Mouse (Mus musculus) midbrain, embryonic 10.5 days (tissue): ENCODE data around the gene Ccdc8. TPM values are rescaled to one million over a fixed set of nuclear protein-coding genes. Genes with fewer than 3 reads are reported as not detected.
"Not testable (repeated sequence)": the region's sequence is repeated elsewhere in the genome, so short reads cannot be mapped to it uniquely, and the experiment has no call there.

Experiments
- DNase-seq: peaks from one replicate; pipeline ENCODE4 v3.0.0-alpha.2; 2017; ENCODE audit warnings: low spot score
- H3K27ac ChIP-seq: fragments of 300-500 bp; sonication (generic); replicated peaks from 2 replicates; pipeline ENCODE4 v1.5.1; 2016; ENCODE audit warnings: mild to moderate bottlenecking
- H3K27me3 ChIP-seq: fragments of 300-500 bp; sonication (generic); 2 replicates; pipeline ENCODE4 v1.6.1; 2016; ENCODE audit warnings: low read depth, mild to moderate bottlenecking; ENCODE audit not compliant: poor library complexity, severe bottlenecking
- H3K36me3 ChIP-seq: fragments of 300-500 bp; sonication (generic); 2 replicates; pipeline ENCODE4 v1.6.1; 2016; ENCODE audit warnings: mild to moderate bottlenecking, moderate library complexity
- H3K4me1 ChIP-seq: fragments of 300-500 bp; sonication (generic); 2 replicates; pipeline ENCODE4 v1.6.1; 2016
- H3K4me3 ChIP-seq: fragments of 300-500 bp; sonication (generic); 2 replicates; pipeline ENCODE4 v1.5.1; 2016; ENCODE audit warnings: mild to moderate bottlenecking, moderate library complexity
- H3K9me3 ChIP-seq: fragments of 300-500 bp; sonication (generic); replicated peaks from 2 replicates; pipeline ENCODE4 v1.6.1; 2016; ENCODE audit warnings: mild to moderate bottlenecking
- WGBS: fragments of 180-500 bp; shearing (Covaris S2); methylation state at CpG from one replicate; pipeline ENCODE4 v1.1.7; 2016; 5-methylcytosine and 5-hydroxymethylcytosine counted together
- polyA plus RNA-seq: library from polyadenylated mRNA; unstranded; fragments of >200 nt; fragmentation: Nextera tagmentation; extraction: Ambion mirVana; gene quantifications from 2 replicates; pipeline ENCODE4 v1.2.1, GENCODE M21; 2016

The Ccdc8 gene
- polyA plus RNA-seq, 1 experiment from 2014 or later, result 9.0 TPM

DNA sequence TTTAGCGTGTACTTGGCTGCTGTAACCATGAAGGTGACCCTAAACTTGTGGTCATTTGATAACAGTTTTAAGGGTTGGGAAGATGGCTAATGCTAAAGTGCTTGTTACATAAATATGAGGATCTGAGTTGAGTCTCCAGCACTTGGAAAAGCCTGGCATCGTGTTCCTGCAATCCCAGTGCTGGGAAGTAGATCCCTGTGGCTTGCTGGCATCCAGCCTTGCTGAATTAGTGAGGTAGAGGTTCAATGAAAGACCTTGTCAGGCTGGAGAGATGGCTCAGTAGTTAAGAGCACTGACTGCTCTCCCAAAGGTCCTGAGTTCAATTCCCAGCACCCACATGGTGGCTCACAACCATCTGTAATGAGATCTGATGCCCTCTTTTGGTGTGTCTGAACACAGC is 38.7 kb upstream of the Ccdc8 start:
- not testable (repeated sequence) for DNase-seq, H3K9me3 ChIP-seq, H3K36me3 ChIP-seq, H3K27ac ChIP-seq, H3K4me3 ChIP-seq
- Histone ChIP-seq H3K27me3 (peaks cover 31% of the 10 kb centered on the region), H3K4me1 (peaks cover 35% of the 10 kb centered on the region)
- WGBS, result 71% methylated on average over 2 of the region's 2 CpGs

- Histone ChIP-seq H3K27ac (no peak overlapping the region), H3K4me3 (no peak overlapping the region), H3K36me3 (no peaks in the 10 kb centered on the region; the same call in 1 of the 2 replicates), H3K27me3 (peaks cover 11% of the 10 kb centered on the region), H3K9me3 (peaks cover 7% of the 10 kb centered on the region; the same call in 1 of the 2 replicates), H3K4me1 (peaks cover 40% of the 10 kb centered on the region)
- no peak for DNase-seq
- 90% methylated on average over 4 of the region's 4 CpGs for WGBS
Measured at GRCm38 (mm10) chr7:16955712-16956111, 36.8 kb upstream of the Ccdc8 start.

DNA sequence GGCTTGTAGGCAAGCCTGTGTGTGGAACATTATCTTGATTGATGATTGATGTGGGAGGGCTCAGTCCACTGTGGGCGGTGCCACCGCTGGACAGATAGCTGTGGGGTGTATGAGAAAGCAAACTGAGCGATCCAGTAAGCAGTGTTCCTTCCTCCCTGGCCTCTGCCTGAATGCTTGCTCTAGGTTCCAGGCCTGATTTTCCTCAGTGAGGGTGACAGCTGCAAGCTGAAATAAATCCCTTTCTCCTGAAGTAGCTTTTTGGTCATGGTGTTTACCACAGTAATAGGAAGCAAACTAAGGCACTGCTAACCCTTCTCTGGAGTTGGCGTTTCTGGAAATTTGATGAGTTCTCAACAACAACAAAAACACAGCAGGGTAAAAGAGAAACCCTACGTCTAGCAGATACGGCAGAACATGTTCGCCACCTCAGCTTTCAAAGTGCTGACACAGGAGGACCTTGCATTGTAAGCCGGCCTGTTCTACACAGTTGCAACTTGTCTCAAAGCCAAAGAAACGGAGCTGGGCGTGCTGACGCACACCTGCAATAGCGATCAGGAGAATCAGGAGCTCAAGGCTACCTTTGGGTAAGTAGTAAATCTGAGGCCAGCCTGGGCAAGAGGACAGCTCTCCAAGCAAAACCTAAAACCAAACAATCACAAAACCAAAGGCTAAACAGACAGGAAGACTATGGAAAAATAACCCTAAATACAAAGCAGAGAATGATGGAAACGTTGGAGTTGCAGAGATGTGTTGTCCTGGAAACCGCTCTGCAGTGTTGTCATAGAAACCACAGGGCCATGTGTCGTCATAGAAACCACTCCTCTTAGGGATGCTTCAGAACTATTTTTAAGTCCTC is 35.9 kb upstream of the Ccdc8 start:
- Histone ChIP-seq H3K4me3 (no peak overlapping the region), H3K36me3 (peaks cover 7% of the 10 kb centered on the region; the same call in 1 of the 2 replicates), H3K9me3 (peaks cover 7% of the 10 kb centered on the region; the same call in 1 of the 2 replicates), H3K27me3 (peaks cover 9% of the 10 kb centered on the region; the same call in 1 of the 2 replicates), H3K4me1 (peaks cover 43% of the 10 kb centered on the region), H3K27ac (peak overlapping the region; percentile 61)
- peak; percentile 40 for DNase-seq
- WGBS, result 66% methylated on average over 15 of the region's 15 CpGs

DNA sequence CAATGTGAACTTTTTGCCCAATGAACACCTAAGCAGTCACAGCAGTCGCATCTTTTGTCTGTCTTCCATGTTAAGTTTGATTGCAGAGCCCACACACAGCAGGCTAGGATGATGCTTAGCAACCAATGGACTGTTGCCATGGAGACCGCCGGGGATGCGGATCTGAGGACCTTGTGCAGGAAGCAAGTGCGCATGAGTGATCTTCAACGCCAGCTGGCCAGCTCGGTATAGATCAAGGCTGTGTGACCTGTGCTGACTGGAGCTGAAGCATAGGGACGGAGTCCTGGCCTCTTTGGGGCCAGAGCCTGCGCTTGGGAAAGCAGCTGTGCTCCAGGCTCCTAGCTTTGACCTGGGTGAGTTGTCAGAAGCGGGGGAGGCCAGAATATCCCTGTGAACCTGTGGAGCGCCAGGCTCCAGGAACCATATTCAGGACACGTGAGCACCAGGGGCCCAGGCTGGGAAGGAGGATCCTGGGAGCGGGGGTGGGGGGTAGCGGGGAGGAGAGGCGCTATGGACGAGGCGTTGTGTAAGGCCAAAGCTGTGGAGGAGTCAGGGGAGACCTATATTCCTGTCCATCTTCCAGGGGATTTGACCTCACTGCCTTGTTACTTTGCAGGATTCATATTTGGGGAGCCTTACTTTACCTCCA is 32.8 kb upstream of the Ccdc8 start, which contains the start of gene Pnmal1:
TSS of gene Pnmal1 (plus strand) at position 141 of the 649 bp plus-strand sequence.
- DNase-seq, result peak; percentile 97
- Histone ChIP-seq H3K4me1 (peaks cover 44% of the 10 kb centered on the region), H3K27me3 (no peaks in the 10 kb centered on the region), H3K36me3 (peaks cover 17% of the 10 kb centered on the region), H3K27ac (peak within 1 kb of the TSS; percentile 93), H3K9me3 (peaks cover 7% of the 10 kb centered on the region; the same call in 1 of the 2 replicates), H3K4me3 (peak within 1 kb of the TSS; percentile 51)
- WGBS, result 16% methylated on average over 17 of the region's 17 CpGs

- Histone ChIP-seq H3K4me3 (no peak overlapping the region), H3K27ac (peak overlapping the region; percentile 93; the same call in 1 of the 2 replicates), H3K4me1 (peaks cover 39% of the 10 kb centered on the region), H3K27me3 (no peaks in the 10 kb centered on the region), H3K9me3 (no peaks in the 10 kb centered on the region), H3K36me3 (peaks cover 17% of the 10 kb centered on the region)
- 83% methylated on average over 5 of the region's 5 CpGs for WGBS
- DNase-seq, result no peak
Measured at GRCm38 (mm10) chr7:16961678-16962077, 30.8 kb upstream of the Ccdc8 start.

DNA sequence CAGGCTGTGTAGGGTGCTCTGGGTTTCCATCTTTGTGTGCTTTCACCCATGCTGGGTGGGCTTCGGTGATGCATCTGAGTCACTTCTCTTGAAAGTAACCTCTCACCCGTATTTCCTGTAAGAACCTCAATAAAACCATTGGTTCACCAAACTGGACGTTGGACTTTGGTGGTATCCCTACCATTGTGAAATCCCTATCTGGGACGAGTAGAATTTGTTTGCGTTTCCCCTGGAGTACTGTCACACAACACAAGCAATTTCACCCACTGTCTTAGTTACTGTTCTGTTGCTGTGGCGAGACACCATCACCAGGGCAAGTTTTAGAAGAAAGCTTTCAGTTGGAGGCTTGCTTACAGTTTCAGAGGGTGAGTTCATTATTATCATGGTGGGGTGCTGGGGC is 24.1 kb upstream of the Ccdc8 start:
- no peak for DNase-seq
- Histone ChIP-seq H3K9me3 (peaks cover 6% of the 10 kb centered on the region; the same call in 1 of the 2 replicates), H3K27me3 (no peaks in the 10 kb centered on the region), H3K27ac (no peak overlapping the region), H3K4me3 (no peak overlapping the region), H3K4me1 (peaks cover 4% of the 10 kb centered on the region; the same call in 1 of the 2 replicates), H3K36me3 (no peaks in the 10 kb centered on the region)
- WGBS, result 86% methylated on average over 6 of the region's 6 CpGs

- Histone ChIP-seq H3K4me3 (no peak overlapping the region), H3K4me1 (peaks cover 4% of the 10 kb centered on the region; the same call in 1 of the 2 replicates), H3K27me3 (no peaks in the 10 kb centered on the region), H3K9me3 (peaks cover 6% of the 10 kb centered on the region; the same call in 1 of the 2 replicates), H3K27ac (no peak overlapping the region), H3K36me3 (no peaks in the 10 kb centered on the region)
- 86% methylated on average over 3 of the region's 3 CpGs for WGBS
- no peak for DNase-seq
Measured at GRCm38 (mm10) chr7:16971160-16971559, 21.3 kb upstream of the Ccdc8 start.

- 86% methylated on average over 6 of the region's 6 CpGs for WGBS
- H3K27ac ChIP-seq, result no peak overlapping the region
- no peaks in the 10 kb centered on the region for H3K36me3 ChIP-seq
- no peak overlapping the region for H3K4me3 ChIP-seq
- no peaks in the 10 kb centered on the region for H3K27me3 ChIP-seq
- no peak for DNase-seq
- H3K4me1 ChIP-seq, result peaks cover 7% of the 10 kb centered on the region; the same call in 1 of the 2 replicates
- peaks cover 6% of the 10 kb centered on the region; the same call in 1 of the 2 replicates for H3K9me3 ChIP-seq
Measured at GRCm38 (mm10) chr7:16974018-16974417, 18.5 kb upstream of the Ccdc8 start.

DNA sequence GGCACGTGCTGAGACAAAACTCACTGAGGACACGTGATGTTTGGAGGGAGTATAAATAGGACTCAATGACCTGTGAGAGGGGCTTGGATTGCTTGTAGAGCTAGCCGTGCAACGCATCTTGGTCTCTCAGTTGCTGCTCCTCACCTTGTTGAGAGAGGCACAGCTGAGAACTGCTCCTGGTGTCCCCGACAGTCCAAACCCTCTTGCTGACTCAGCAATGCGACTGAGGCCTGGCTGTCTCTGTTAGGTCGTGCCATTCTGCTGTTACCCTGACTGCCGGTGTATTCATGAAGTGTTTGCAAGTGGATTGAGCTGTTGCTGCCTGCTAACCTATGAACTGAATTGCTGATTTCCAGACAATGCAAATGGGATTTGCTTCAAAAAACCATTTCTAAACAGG is 16.2 kb upstream of the Ccdc8 start:
- Histone ChIP-seq H3K4me3 (no peak overlapping the region), H3K27me3 (no peaks in the 10 kb centered on the region), H3K27ac (no peak overlapping the region), H3K9me3 (0 out of 2 replicates have a peak, but pooled peaks cover 3% of the 10 kb centered on the region), H3K36me3 (no peaks in the 10 kb centered on the region), H3K4me1 (peaks cover 23% of the 10 kb centered on the region)
- 65% methylated on average over 8 of the region's 8 CpGs for WGBS
- no peak for DNase-seq

- H3K4me1 ChIP-seq, result peaks cover 34% of the 10 kb centered on the region
- WGBS, result 76% methylated on average over 6 of the region's 6 CpGs
- no peaks in the 10 kb centered on the region for H3K36me3 ChIP-seq
- H3K27ac ChIP-seq, result no peak overlapping the region
- DNase-seq, result no peak
- H3K27me3 ChIP-seq, result no peaks in the 10 kb centered on the region
- 0 out of 2 replicates have a peak, but pooled peaks cover 3% of the 10 kb centered on the region for H3K9me3 ChIP-seq
- H3K4me3 ChIP-seq, result no peak overlapping the region
Measured at GRCm38 (mm10) chr7:16978173-16978572, 14.3 kb upstream of the Ccdc8 start.

DNA sequence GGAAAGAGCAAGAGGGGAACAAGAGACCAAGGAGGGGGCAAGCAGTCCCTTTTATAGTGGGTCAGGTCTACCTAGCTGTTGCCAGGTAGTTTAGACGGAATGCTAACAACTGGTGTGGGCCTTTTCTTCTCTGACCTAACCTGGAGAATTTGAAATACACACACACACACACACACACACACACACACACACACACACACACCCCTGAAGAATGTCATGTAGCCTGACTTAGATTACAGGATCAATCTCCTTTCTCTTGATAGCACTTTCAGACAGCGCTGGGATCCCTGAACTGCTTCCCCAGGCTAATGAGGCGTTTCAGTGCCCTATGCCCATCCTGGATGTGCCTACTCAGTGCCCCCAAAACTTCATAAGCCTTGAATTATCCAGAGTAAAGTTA is 13.9 kb upstream of the Ccdc8 start:
- Histone ChIP-seq H3K4me1 (peaks cover 38% of the 10 kb centered on the region), H3K27me3 (no peaks in the 10 kb centered on the region), H3K36me3 (no peaks in the 10 kb centered on the region), H3K27ac (no peak overlapping the region), H3K9me3 (0 out of 2 replicates have a peak, but pooled peaks cover 3% of the 10 kb centered on the region), H3K4me3 (no peak overlapping the region)
- 90% methylated on average over 3 of the region's 3 CpGs for WGBS
- DNase-seq, result no peak

DNA sequence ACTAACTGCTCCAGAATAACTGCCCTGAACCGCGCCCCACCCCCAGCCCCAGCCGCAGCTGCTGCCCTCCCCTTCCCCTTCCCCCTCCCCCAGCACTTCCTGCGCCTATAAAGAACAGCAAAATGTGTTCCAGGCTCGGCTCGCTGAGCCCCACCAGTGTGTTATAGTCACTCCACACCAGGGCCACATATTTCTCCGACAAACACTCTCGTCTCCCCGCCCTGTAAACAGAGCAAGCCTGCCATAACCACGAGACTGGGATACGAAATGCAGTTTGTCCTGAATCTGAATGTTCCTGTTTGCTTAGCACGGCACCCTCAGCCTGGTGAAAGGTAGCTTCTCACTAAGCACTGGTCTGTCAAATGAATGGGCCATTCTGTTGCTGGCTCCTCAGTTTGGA is 12.2 kb upstream of the Ccdc8 start:
- peak overlapping the region; percentile 86 for H3K27ac ChIP-seq
- H3K4me3 ChIP-seq, result peak overlapping the region; percentile 42
- H3K9me3 ChIP-seq, result 0 out of 2 replicates have a peak, but pooled peaks cover 3% of the 10 kb centered on the region
- WGBS, result 15% methylated on average over 12 of the region's 12 CpGs
- H3K4me1 ChIP-seq, result peaks cover 48% of the 10 kb centered on the region
- peaks cover 3% of the 10 kb centered on the region for H3K36me3 ChIP-seq
- H3K27me3 ChIP-seq, result no peaks in the 10 kb centered on the region
- DNase-seq, result peak; percentile 47
